Mouse (Mus musculus) left cerebral cortex, postnatal 10 days (tissue): ENCODE data around the gene Cops8. TPM values are rescaled to one million over a fixed set of nuclear protein-coding genes. Genes with fewer than 3 reads are reported as not detected.

Source experiments
- DNase-seq, 2 experiments: peaks; one replicate each; pipeline ENCODE4 v3.0.0; 2021 to 2022; ENCODE audit warnings: low spot score in 2 of 2, mixed read lengths in 1 of 2; ENCODE audit errors: extremely low spot score in 1 of 2
- intact Hi-C: fragments of 180-260 bp; cut with DNase I; formaldehyde crosslinking; loops from one replicate; pipeline ENCODE4 v1.15.1; 2025
- total RNA-seq, 2 experiments: library from RNA; stranded (reverse); gene quantifications; 2 replicates each; pipeline ENCODE4 v1.2.3; 2021

Cops8 gene
- 100 to 1,000 TPM; 101 to 104 TPM for total RNA-seq

DNA sequence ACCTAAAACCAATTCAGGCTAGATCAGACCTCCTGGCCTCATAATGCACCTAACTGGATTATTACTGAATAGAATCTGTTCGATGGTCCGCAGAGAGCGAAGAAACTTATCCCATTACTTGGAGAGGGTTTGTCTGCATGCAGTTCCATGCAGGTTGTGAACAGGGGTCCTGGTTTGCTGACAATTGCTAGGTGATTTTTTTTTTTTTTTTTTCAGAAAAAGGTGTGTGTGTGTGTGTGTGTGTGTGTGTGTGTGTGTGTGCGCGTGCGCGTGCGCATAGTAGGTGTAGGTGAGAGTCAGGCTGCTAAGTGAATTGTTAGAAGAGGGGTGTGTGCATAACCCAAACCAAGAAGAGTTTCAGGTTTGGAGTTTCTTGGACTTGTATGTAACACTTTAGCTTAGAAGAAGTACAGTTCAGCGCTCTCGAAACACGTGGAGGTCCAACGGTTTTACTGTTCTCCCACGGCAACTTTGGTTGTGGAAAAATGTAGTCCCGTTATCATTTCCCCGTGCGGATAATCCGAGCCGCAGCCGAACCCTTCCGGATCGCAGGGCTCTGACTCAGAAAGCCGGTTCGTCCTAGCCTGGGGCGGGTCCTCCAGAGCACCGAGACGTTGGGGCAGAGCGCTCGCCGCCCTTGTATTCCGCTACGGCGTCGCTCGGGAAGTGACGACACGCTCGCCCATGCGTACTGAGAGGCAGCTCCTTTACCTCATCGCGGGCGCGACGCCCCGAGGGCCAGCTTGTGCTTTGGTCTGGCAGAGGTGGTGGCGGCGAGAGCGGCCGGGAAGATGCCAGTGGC is at the start of gene Cops8:
Gene Cops8, plus strand, starts transcription at position 223 of the 802 bp plus-strand sequence.
- intact Hi-C loops = no loop called here
- peak; percentile 96 to 98 for DNase-seq

DNA sequence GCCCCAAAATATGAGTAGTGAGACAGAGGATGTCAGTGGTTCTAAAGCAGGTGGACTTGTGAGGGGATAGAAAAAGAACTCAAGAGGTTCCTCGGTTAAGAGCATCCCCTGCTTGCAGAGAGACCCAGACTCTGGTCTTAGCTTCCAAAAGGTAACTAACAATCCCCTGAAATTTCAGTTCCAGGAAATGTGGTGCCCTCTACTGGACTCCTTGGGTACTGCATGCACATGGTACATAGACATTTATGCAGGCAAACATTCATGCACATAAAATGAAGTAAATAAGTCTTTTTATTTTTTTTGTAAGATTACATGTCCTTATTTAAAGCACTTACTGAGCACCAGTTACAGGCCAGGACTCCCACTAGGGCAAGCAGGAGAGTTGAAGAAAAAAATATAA is 45.6 kb upstream of the Cops8 start:
- intact Hi-C loops = no loop called here

DNA sequence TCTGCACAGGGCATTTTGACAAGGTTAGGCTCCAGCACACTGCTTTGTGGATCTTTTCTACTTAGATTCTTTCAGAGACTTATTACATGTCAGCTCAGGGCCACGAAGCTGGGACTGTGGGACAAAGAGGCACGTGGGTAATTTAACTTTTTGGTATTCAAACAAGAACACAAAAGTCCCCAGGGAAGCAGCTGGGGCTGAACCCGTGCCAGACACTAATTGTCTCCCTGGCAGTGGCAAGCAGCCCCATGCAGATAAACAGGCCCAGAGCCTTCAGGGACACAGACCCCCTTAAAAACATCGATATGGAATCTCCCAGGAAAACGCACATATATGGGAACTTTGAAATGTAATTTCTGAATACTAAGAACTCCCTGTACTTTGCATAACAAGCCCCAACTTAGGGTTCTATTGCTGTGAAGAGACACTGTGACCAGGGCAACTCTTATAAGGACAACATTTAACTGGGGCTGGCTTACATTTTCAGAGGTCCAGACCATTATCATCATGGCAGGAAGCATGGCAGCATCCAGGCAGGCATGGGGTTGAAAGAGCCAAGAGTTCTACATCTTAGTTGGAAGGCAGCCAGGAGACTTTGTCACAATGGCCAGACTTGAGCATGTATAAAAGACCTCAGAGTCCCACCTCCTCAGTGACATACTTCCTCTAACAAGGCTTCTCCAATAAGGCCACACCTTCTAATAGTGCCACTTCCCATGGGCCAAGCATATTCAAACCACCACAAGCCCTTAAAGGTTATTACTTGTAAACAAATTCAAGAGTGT is 41.6 kb upstream of the Cops8 start:
- no peak for DNase-seq
- intact Hi-C loops = no loop called here

More for the DNA sequence above, 45.6 kb upstream of the Cops8 start:
- no peak for DNase-seq

DNA sequence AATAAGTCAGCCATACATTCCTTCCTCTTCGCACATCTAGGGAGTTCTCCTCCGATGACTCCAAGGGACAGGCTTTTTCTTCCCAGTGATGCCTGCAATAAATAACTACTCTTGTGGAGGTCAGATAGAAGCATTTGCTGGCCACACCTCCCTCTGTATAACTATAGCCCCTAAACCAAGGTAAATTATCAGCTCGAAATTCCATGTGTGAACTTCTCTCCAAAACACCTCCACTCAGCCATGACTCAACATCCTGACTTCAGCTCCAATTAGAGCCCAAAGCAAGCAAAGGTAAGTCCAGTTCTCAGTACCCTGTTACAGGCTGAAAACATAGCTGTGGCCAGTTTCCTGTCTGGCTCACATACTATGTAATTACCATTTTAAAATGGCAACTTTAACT is 38.8 kb upstream of the Cops8 start:
- no peak for DNase-seq
- intact Hi-C loops = no loop called here

DNA sequence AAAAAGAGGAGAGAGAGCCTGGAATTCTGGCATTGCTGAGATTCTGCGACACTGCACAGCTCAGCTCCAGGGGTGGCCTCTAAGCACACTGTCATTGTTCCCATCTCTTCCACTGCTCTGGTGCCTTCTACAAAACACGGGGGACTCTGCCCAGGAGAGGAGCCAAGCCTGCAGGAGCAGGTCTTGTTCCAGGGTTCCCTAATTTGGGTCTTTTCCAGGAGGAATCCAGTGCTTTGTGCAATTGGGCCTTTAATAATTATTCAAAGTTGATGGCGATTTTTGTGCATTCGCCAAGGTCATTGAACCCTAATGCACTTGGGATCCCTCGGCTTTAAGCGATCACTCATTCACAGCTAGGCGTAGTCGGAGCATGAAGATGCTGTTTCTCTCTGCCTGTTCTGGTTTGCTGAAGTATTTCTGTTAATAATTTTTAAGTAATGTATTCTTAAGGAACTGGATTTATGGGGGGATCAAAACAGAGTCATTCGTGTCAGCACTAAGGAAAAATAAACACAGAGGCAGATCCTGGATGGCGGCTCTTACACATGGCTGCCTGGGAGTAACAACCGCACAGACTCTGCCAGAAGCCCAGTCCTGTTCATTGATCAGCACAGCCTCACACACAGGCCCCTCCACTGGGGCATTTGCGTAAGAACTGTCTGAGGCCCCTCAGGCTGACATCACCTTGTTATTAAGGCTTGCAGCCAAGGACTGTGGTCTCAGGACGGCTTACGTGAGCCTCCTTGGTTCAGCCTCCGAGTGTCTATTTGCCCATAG is 35.9 kb upstream of the Cops8 start:
- no peak for DNase-seq
- intact Hi-C loops = no loop called here

DNA sequence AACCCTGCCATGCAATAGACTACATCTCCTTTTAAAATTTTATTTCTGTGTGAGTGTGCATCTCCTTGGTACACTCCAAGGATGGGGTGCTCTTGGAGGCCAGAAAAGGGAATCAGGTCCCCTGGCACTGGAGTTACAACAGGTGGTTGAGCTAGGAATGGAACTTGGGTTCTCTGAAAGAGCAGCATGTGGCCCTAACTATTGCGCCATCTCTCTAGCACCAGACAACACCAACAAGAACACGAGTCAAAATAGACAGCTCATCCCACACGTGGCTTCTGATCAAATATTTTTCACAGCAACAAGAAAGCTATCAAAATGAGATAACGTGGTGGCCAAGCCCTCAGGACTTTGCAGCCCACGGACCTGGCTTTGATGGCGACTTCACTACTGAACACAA is 28.9 kb upstream of the Cops8 start:
- intact Hi-C loops = no loop called here
- DNase-seq = no peak

DNA sequence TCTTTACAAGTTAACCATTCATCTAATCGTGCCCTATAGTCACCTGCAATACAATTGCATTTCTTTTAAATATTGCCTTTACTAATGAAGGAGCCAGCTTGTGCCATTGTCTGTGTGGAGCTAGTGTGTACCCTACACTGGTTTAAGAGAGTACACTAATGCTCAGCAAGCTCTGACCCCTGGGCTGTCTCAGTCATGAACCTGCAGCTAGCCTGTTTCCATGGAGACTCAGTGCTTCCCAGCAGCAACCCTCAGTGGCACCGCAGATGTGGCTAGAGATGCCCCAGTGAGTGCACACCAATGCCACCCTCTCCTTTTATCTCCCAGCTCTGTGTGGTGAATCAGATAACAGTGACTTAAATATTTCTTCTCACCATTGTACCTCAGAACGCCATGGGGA is 27.9 kb upstream of the Cops8 start:
- no peak for DNase-seq
- intact Hi-C loops = no loop called here

DNA sequence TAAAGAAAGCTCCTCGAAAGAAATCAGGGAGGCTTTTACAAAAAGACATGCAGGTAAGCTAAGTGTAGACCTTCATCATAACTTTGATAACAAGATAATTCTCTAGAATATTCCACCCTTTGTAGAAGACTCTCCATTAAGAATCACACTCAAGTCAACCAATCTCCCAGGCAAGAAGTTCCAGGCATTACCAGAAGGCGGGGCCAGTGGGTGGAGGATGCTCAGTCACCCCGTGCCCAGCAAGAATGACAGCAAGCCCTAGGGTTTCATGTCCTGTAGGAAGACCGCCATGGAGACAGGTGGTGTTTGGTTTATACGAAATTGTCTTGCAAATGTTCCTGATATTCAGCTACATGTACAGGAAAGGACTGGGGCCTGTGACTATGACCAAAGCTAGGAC is 25.4 kb upstream of the Cops8 start:
- DNase-seq = no peak
- intact Hi-C loops = no loop called here

DNA sequence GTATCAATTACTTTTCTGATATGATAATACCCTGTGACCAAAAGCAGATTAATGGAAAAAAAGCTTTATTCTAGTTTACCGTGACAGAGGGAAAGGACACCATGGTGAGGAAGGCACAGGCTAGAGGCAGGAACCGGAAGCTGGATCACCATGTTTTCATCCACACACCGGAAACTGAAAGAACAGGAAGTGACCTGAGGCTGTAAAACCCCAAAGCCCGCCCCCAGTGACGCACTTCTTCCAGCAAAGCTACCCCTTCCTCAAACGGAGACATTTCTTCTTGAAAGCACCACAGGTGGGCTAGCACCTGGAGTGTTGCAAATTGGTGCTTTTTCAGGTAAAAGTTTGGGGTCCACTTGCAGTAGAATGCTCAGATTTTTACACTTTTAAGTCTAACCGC is 20.1 kb upstream of the Cops8 start:
- intact Hi-C loops = loop anchor here (10.0 kb wide), 1 partner anchor 198 kb away; no protein-coding TSS in a partner anchor
- DNase-seq = no peak

DNA sequence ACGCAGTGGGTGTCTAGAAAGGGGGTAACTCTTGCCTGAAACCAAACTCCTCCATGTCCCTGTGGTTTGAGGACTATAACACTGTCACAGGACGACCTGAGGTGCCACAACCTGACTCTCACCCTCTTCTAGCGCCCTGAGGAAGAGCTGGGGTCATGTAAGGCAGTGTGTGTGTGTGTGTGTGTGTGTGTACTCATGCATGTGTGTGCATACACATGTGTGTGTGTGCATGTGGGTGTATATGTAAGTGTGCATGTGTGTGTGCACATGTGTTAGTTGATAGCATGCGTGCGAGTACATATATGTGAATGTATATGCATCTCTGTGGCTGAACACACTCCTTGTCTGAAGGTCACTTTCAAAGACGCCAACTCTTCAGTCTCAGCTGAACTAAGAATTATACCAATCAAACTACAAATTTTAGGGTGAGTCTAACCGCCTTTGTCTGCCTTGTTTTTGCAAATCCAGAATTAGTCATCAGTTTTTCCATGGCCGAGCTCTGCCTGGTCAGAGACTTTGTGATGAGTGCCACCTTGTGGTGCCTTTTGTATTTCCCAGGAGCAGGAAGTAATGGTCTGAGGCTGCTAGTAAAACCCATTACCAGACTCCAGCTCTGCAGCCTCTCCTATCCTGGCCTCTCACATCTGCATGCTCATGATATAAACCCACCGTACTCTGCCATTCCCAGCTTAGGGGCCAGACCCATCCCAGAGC is 14.6 kb upstream of the Cops8 start:
- peak; percentile 85 to 87 for DNase-seq
- intact Hi-C loops = loop anchor here (2.0 to 10.0 kb wide), 3 partner anchors 203 to 527 kb away; no protein-coding TSS in a partner anchor

DNA sequence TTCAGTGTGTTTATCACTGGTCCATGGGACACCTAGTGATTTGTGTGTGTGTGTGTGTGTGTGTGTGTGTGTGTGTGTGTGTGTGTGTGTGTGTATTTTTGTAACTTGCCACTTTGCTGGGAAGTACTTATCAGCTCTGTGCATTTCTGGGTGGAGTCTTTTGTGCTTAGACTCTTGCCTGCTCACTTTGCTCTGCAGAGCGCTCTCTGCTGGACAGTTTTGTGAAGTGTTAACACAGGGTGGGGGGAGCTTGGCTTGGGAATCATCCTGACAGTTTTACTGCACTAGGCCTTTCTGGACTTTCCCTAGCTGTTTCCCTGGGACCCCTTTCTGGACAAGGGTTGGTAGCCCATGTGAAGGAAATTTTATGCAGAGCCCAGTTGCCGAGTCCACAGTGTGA is 12.0 kb upstream of the Cops8 start:
- intact Hi-C loops = loop anchor here (5.0 to 10.0 kb wide), 2 partner anchors 646 to 943 kb away; no protein-coding TSS in a partner anchor

DNA sequence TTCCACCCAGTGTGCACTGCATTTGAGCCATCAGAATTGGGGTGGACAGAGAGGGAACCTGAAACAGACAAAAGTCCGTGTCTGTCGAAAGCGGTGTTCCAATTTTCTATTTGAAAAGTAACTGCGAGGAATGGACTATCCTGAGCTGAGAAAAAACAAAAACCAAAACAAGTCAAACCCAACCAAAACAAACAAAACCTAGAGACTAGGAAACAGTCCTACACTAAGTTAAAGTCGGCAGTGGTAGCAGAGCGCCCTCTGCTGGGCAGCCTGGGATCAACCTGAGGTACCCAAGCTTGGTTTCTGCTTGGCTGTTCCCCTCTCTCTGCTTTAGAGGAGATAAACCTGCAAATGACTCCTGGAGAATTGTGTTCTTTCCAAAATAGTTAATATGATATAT is 10.0 kb upstream of the Cops8 start:
- intact Hi-C loops = loop anchor here (5.0 to 10.0 kb wide), 2 partner anchors 648 to 945 kb away; no protein-coding TSS in a partner anchor
- DNase-seq = peak; percentile 77 to 81

More for the DNA sequence above, 12.0 kb upstream of the Cops8 start:
- DNase-seq = peak in 1 of 2 experiments; percentile 74

DNA sequence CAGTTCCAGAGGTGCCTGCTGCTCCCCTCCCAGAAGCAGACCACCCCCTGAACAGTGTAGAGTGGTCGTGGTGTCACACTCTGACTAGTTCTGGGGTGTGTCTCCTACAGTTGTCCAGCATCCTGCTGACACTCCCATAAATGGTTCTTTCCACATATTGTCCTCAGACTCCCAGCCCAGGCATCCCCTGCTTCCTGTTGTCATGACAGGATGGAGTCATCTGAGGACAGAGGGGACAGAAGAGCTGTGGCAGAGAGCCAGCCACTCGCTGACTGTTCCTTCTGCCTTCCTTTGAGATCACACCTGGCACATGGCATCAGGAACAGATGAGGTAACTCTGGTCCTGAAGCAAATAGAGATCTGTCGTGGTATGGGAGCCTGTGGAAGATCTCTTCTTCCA is 3.6 kb upstream of the Cops8 start:
- intact Hi-C loops = loop anchor here (10.0 kb wide), 1 partner anchor 654 kb away; no protein-coding TSS in a partner anchor
- peak in 1 of 2 experiments; percentile 75 for DNase-seq

DNA sequence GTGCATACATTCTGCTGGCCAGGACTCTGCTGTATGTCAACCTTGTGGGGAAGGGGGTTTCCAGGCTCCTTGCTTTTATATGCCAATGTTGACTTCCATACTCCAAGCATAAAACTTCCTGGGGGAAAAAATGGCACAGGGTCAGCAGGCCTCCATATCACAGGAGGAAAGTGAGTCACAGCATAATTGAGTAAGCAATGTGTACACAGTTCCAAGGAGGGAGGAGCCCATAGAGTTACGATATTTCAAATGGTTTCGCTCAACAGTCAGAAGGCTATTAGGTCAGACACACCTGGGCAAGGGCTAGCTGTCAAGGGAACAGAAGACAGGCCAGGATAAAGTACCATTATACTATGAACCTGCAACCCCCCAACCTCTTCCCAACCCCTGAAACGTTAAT is 1.7 kb upstream of the Cops8 start:
- intact Hi-C loops = no loop called here
- no peak for DNase-seq

DNA sequence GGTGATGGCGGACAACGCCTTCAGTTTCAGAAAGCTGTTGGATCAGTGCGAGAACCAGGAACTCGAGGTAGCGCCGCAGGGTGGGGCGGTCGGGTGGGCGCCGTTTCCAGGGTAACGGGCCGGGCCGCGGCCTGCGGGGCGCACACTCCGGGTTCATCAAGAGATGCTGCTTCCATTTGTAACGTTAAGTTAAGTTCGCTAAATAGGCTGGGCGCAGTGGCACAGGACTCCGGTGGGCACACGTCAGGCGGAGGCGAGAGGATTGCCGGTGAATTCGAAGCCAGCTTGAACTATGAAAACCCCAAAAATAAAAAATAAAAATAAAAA is 743 bp downstream of the Cops8 start:
- intact Hi-C loops = no loop called here
- DNase-seq = peak in 1 of 2 experiments; percentile 28

DNA sequence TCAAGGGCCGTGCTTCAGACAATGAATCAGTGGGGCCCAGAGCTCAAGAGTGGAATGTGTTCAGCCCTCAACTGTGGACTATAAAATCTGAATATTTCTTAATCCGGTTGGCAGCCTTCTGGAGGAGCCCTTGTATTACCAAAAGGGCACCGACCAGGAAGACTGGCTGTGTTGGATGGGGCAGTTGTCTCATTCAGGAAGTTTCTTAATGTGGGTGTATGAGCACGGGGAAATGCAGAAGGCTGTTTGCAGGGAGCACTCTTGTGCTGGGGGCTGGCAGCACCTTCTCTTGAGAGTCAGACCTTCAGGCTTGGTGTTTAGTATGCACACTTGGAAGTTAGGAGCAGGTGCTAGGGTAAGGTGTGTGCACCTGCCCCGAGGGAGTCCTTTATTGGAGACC is 6.6 kb downstream of the Cops8 start:
- intact Hi-C loops = no loop called here

DNA sequence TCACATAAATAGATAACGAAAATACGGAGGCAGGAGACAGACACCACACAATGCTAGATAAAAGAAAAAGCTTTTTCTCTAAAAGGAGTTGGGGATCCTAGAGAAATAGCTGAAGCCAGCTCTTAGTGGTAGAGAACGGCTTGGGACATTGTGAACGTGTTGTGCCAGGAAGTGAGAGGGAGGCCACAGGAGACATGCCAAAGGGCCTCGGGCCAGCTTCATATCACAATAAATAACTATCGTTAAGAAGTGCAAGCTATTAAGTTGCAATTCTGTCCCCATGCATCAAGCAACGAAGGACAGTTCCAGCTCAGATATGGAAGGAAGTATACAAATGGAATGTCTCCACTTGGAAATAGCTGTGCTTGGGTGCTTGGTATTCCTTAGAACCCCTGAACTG is 14.5 kb downstream of the Cops8 start:
- intact Hi-C loops = no loop called here
- no peak for DNase-seq

More for the DNA sequence above, 6.6 kb downstream of the Cops8 start:
- peak in 1 of 2 experiments; percentile 6 for DNase-seq

DNA sequence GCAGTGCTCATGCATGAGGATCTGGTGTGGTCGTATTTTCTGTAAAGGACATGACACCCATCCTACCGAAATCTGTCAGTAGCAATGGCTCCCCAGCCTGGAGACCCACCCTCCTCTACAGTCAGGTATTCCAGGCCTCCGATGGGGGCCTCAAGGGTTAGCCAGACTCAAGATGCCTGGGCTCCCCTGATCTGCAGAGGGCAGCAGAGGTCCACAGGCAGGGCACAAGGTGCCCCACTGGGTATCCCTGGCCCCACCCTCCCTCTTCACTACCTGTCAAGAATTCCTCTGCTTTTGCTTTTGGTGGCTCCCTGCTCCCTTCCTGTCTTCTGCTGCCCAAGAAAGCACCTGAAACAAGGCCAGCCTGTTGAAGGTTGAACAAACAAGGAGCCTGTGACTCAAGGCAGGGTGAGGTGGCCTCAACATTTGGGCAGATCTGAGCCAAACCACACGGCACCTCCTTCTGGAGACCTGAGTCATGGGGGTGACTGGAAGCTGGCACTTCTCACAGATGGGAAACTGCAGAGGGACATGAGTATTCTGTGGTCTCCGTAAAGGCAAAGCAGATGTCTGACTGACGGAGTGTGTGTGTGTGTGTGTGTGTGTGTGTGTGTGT is 30.7 kb downstream of the Cops8 start:
- intact Hi-C loops = no loop called here
- no peak for DNase-seq
